Comparison of ENCODE assay signal across 8 mouse cellular contexts in the genomic region with DNA sequence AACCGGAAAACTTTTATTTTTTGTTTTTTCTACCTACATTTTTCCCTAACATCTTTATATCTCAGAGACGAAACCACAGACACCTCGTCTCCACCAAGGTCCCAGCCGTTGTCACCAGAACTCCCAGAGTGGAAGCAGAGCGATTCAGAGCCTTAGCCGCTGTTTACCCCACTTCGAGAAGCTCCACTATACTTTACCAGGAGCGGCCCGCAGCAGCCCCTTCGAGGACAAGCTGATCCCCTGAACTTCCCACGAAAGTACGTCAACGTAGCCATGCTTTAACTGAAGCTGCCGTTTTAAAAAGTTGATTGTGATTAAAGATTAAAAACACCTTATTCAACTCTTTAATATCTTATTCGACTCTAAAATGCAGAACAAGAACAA. TPM values are rescaled to one million over a fixed set of nuclear protein-coding genes. Genes with fewer than 3 reads are reported as not detected.
A peak's percentile ranks its signal among the peaks of the same experiment; 100 is the strongest.
DNase-seq lines count a peak whose midpoint lies in the region; ATAC-seq and TF ChIP-seq lines count a peak whose summit lies in the region.

No protein-coding gene starts in this region.

- DNase-seq in embryo, embryonic 10 days (ENCODE audit: low spot score), result peak; percentile 39
- no peak for DNase-seq in embryo, embryonic 9.5 days (ENCODE audit: extremely low spot score)
- no peak for DNase-seq in CH12.LX (ENCODE audit: extremely low read depth)
- DNase-seq in limb, embryonic 14.5 days (ENCODE audit: low spot score), result peak; percentile 40
- DNase-seq in urinary bladder, adult 18-20 months (ENCODE audit: low spot score in 2 of 2), result no peak
- DNase-seq in kidney, adult 9 months, result no peak

- H3K27me3 ChIP-seq in CH12.LX (replicated peaks), result no peaks in the 10 kb centered on the region
- no peaks in the 10 kb centered on the region for H3K27me3 ChIP-seq in limb, embryonic 14.5 days (ENCODE audit: control insufficient read depth, insufficient read depth, low read length)

- no peak for TF ChIP-seq RAD21 in CH12.LX (IDR thresholded peaks at IDR 0.05; ENCODE audit: low read depth, low read length)

- no peak overlapping the region for H3K27ac ChIP-seq in CH12.LX (ENCODE audit: insufficient read depth, low read depth)
- H3K27ac ChIP-seq in limb, embryonic 14.5 days (replicated peaks; ENCODE audit: low read depth, low read length), result 0 out of 2 replicates have a peak overlapping the region, but pooled peaks have one; percentile 20
- no peak overlapping the region for H3K27ac ChIP-seq in olfactory bulb, adult 2 months (ENCODE audit: insufficient read depth, low read depth, low read length)

- no peak for TF ChIP-seq POLR2A in CH12.LX (IDR thresholded peaks at IDR 0.05; ENCODE audit: low read depth, low read length)
- no peak for TF ChIP-seq POLR2A in limb, embryonic 14.5 days (IDR thresholded peaks at IDR 0.05; ENCODE audit: borderline replicate concordance, extremely low read depth, insufficient read depth, insufficient read length)
- no peak for TF ChIP-seq POLR2A in olfactory bulb, adult 2 months (IDR thresholded peaks at IDR 0.05; ENCODE audit: insufficient read depth, low read depth, low read length)

- no peaks in the 10 kb centered on the region for H3K79me2 ChIP-seq in CH12.LX (replicated peaks; ENCODE audit: control insufficient read depth, extremely low read depth, insufficient read depth, poor library complexity, severe bottlenecking)

- dilution Hi-C loops in CH12.LX (cut with MboI; ENCODE audit: extremely low pct_ligation_motif_present, extremely low pct_unique_long_range_greater_than_20kb, low sequenced_read_pairs), result no loop called here

- no peak for TF ChIP-seq EP300 in CH12.LX (IDR thresholded peaks at IDR 0.05; ENCODE audit: low read length)

- 0 out of 4 replicates have a peak, but pooled peaks cover 0 to 5% of the 10 kb centered on the region in 2 experiments for H3K4me1 ChIP-seq in CH12.LX (ENCODE audit: control insufficient read depth in 1 of 2, insufficient read depth in 2 of 2)
- no peaks in the 10 kb centered on the region for H3K4me1 ChIP-seq in limb, embryonic 14.5 days (ENCODE audit: control insufficient read depth, insufficient read depth, low read length)
- no peaks in the 10 kb centered on the region for H3K4me1 ChIP-seq in olfactory bulb, adult 2 months (ENCODE audit: control insufficient read depth, insufficient read depth, low read length)

- H3K9ac ChIP-seq in CH12.LX (ENCODE audit: insufficient read depth, low read depth), result peak overlapping the region; percentile 63
- H3K9ac ChIP-seq in limb, embryonic 14.5 days (ENCODE audit: low read depth, low read length, severe bottlenecking), result peak overlapping the region; percentile 43

- no peaks in the 10 kb centered on the region for H3K36me3 ChIP-seq in CH12.LX (replicated peaks in 1 of 2; ENCODE audit: control insufficient read depth in 1 of 2, insufficient read depth in 1 of 2, low read length in 1 of 2)
- H3K36me3 ChIP-seq in limb, embryonic 14.5 days (ENCODE audit: control insufficient read depth, insufficient read depth, low read length), result no peaks in the 10 kb centered on the region

- in situ Hi-C loops in CH12.LX (cut with MboI; ENCODE audit: low pct_ligation_motif_present, low pct_unique_long_range_greater_than_20kb, low sequenced_read_pairs), result no loop called here

- no peaks in the 10 kb centered on the region for H3K9me3 ChIP-seq in CH12.LX (replicated peaks; ENCODE audit: low read length)
- H3K9me3 ChIP-seq in limb, embryonic 14.5 days (ENCODE audit: control insufficient read depth, low read length), result no peaks in the 10 kb centered on the region

- WGBS in limb, embryonic 14.5 days, result 29% methylated on average over 15 of the region's 15 CpGs
- WGBS in olfactory bulb, adult 2 months, result 26% methylated on average over 15 of the region's 15 CpGs

- peak overlapping the region; percentile 36; the same call in 1 of the 2 replicates for H3K4me2 ChIP-seq in CH12.LX (ENCODE audit: insufficient read depth, low read depth, poor library complexity, severe bottlenecking)
- peak overlapping the region; percentile 37 for H3K4me2 ChIP-seq in limb, embryonic 14.5 days (replicated peaks; ENCODE audit: low read depth, low read length, severe bottlenecking)

- peak; percentile 73 for ATAC-seq in erythroid progenitor cell, adult 5-6 weeks (replicated peaks; ENCODE audit: low FRiP score, poor library complexity, severe bottlenecking)
- peak; percentile 92 for ATAC-seq in limb, embryonic 14.5 days (ENCODE audit: low FRiP score, low read depth)

- H3K4me3 ChIP-seq in CH12.LX (replicated peaks in 1 of 3; ENCODE audit: low read depth in 2 of 3, low read length in 2 of 3, poor library complexity in 1 of 3), result peak overlapping the region; percentile 36 to 54 (median 44)
- H3K4me3 ChIP-seq in limb, embryonic 14.5 days (replicated peaks; ENCODE audit: low read length), result peak overlapping the region; percentile 42
- H3K4me3 ChIP-seq in olfactory bulb, adult 2 months (ENCODE audit: insufficient read depth, low read depth, low read length), result peak overlapping the region; percentile 51

- TF ChIP-seq CTCF in CH12.LX (conservative IDR thresholded peaks at IDR 0.05 in 1 of 2, IDR thresholded peaks at IDR 0.05 in 1 of 2; ENCODE audit: low read depth in 2 of 2, low read length in 2 of 2), result no peak
- no peak for TF ChIP-seq CTCF in olfactory bulb, adult 2 months (IDR thresholded peaks at IDR 0.05; ENCODE audit: insufficient read depth, low read depth, low read length)

TF ChIP-seq in CH12.LX, 34 proteins besides CTCF, POLR2A, EP300 and RAD21:
- TF ChIP-seq ELF1 (IDR thresholded peaks at IDR 0.05; ENCODE audit: low read depth, low read length) (no peak), ZNF384 (IDR thresholded peaks at IDR 0.05; ENCODE audit: low read depth, low read length) (0 out of 2 replicates have a peak, but pooled peaks have one; percentile 34)

RNA-seq across cellular contexts. Expression of gene Rs1, which starts 1.6 kb away (rescaled TPM):
- total RNA-seq in CH12.LX (2012; rRNA removed) (not detected in 2 replicates), CH12.LX (2014; rRNA removed) (not detected in 2 replicates)
- not detected in 2 replicates for polyA plus RNA-seq in CH12.LX (2012; ENCODE audit: insufficient read length, low read depth)
- total RNA-seq in erythroid progenitor cell, adult 5-6 weeks (2015; ENCODE audit: low replicate concordance), result not detected in 2 replicates
- total RNA-seq in erythroid progenitor cell, adult 5-6 weeks (2017; ENCODE audit: low replicate concordance), result not detected in 2 replicates
- 0.18 TPM in 1 of 2 replicates, not detected in the other for polyA plus RNA-seq in limb, embryonic 14.5 days (2012; rRNA removed)
- polyA plus RNA-seq in limb, embryonic 14.5 days (2014; fragmentation: Nextera tagmentation; extraction: Ambion mirVana), result 0.19 and 0.33 TPM in 2 replicates
- not detected in 2 replicates for polyA plus RNA-seq in olfactory bulb, adult 2 months (2012; ENCODE audit: insufficient read depth, insufficient read length, low replicate concordance, missing spikeins)

RNA-seq across cellular contexts. Expression of gene Ppef1, which starts 30.7 kb away (rescaled TPM):
- total RNA-seq in CH12.LX (2012; rRNA removed) (0.25 and 0.34 TPM in 2 replicates), CH12.LX (2014; rRNA removed) (2.8 and 3.0 TPM in 2 replicates)
- polyA plus RNA-seq in CH12.LX (2012; ENCODE audit: insufficient read length, low read depth), result 1.4 and 1.5 TPM in 2 replicates
- total RNA-seq in erythroid progenitor cell, adult 5-6 weeks (2015; ENCODE audit: low replicate concordance), result not detected in 2 replicates
- not detected in 2 replicates for total RNA-seq in erythroid progenitor cell, adult 5-6 weeks (2017; ENCODE audit: low replicate concordance)
- polyA plus RNA-seq in limb, embryonic 14.5 days (2012; rRNA removed), result 0.24 TPM in 2 replicates
- 0.30 and 0.66 TPM in 2 replicates for polyA plus RNA-seq in limb, embryonic 14.5 days (2014; fragmentation: Nextera tagmentation; extraction: Ambion mirVana)
- not detected in 2 replicates for polyA plus RNA-seq in olfactory bulb, adult 2 months (2012; ENCODE audit: insufficient read depth, insufficient read length, low replicate concordance, missing spikeins)

Comparison
In these comparisons a context has a peak if more than half of its experiments do, and no peak if none do; other contexts are left out.
1. DNase-seq: peak in embryo, embryonic 10 days (single experiment) and limb, embryonic 14.5 days (single experiment); none in embryo, embryonic 9.5 days (single experiment), CH12.LX (single experiment), urinary bladder, adult 18-20 months (0 of 2) and kidney, adult 9 months (single experiment).
2. Peak in every context shown above with its lines, with median percentiles within 50 percentile points of each other: H3K4me3 ChIP-seq.